Comparison of ENCODE assay signal across 17 mouse cellular contexts in genomic region chr3:123526313-123527067, GRCm38 (mm10).
DNase-seq lines count a peak whose midpoint lies in the region; ATAC-seq and TF ChIP-seq lines count a peak whose summit lies in the region.
"Had no signal": no experiment of that assay in that cellular context is flagged by ENCODE, and none has a peak within 500 bp of the region (broad histone marks: within the 10 kb centered on the region; RNA-seq: fewer than 3 reads in every experiment).

No protein-coding gene starts in this region.

- no peak overlapping the region for H3K4me3 ChIP-seq in forebrain, embryonic 14.5 days (ENCODE audit: low read depth, low read length)
- H3K4me3 ChIP-seq in forebrain, embryonic 16.5 days (replicated peaks; ENCODE audit: low read length), result no peak overlapping the region
- H3K4me3 ChIP-seq in midbrain, embryonic 14.5 days (replicated peaks; ENCODE audit: low read depth, low read length), result no peak overlapping the region
- no peak overlapping the region for H3K4me3 ChIP-seq in liver, postnatal 0 days (ENCODE audit: low read depth, low read length)
- H3K4me3 ChIP-seq: heart, embryonic 15.5 days; hindbrain, embryonic 12.5 days; intestine, embryonic 15.5 days; kidney, embryonic 15.5 days; liver, embryonic 12.5 days; lung, embryonic 15.5 days had no signal

- ATAC-seq in forebrain, embryonic 14.5 days, result no peak; the same call in 1 of the 2 replicates
- no peak for ATAC-seq in forebrain, embryonic 16.5 days
- peak; percentile 61; the same call in 1 of the 2 replicates for ATAC-seq in midbrain, embryonic 14.5 days (ENCODE audit: low FRiP score, low TSS enrichment)
- no peak for ATAC-seq in liver, postnatal 0 days
- ATAC-seq: intestine, embryonic 15.5 days; liver, embryonic 12.5 days had no signal

- TF ChIP-seq EP300 in liver, postnatal 0 days (IDR thresholded peaks at IDR 0.05; ENCODE audit: low read depth), result no peak

- 0 out of 2 replicates have a peak, but pooled peaks cover 4% of the 10 kb centered on the region for H3K36me3 ChIP-seq in forebrain, embryonic 14.5 days (ENCODE audit: control insufficient read depth, insufficient read depth, low read length)
- H3K36me3 ChIP-seq in forebrain, embryonic 16.5 days (ENCODE audit: control insufficient read depth, insufficient read depth), result no peaks in the 10 kb centered on the region
- no peaks in the 10 kb centered on the region; the same call in 1 of the 2 replicates for H3K36me3 ChIP-seq in midbrain, embryonic 14.5 days (ENCODE audit: control insufficient read depth, insufficient read depth, low read length)
- H3K36me3 ChIP-seq in liver, postnatal 0 days (replicated peaks; ENCODE audit: insufficient read depth, low read length), result no peaks in the 10 kb centered on the region
- H3K36me3 ChIP-seq: heart, embryonic 15.5 days; hindbrain, embryonic 12.5 days; intestine, embryonic 15.5 days; kidney, embryonic 15.5 days; liver, embryonic 12.5 days; lung, embryonic 15.5 days had no signal

- H3K4me1 ChIP-seq in forebrain, embryonic 14.5 days (ENCODE audit: control insufficient read depth, insufficient read depth, low read length), result no peaks in the 10 kb centered on the region
- peaks cover 7% of the 10 kb centered on the region; the same call in 1 of the 2 replicates for H3K4me1 ChIP-seq in forebrain, embryonic 16.5 days (replicated peaks; ENCODE audit: control insufficient read depth, insufficient read depth, low read length)
- 0 out of 2 replicates have a peak, but pooled peaks cover 2% of the 10 kb centered on the region for H3K4me1 ChIP-seq in midbrain, embryonic 14.5 days (ENCODE audit: control insufficient read depth, insufficient read depth, low read length)
- no peaks in the 10 kb centered on the region for H3K4me1 ChIP-seq in liver, postnatal 0 days (ENCODE audit: insufficient read depth)
- H3K4me1 ChIP-seq: heart, embryonic 15.5 days; hindbrain, embryonic 12.5 days; intestine, embryonic 15.5 days; kidney, embryonic 15.5 days; liver, embryonic 12.5 days; lung, embryonic 15.5 days had no signal

- H3K27ac ChIP-seq in forebrain, embryonic 14.5 days (ENCODE audit: low read depth, low read length), result no peak overlapping the region
- no peak overlapping the region for H3K27ac ChIP-seq in forebrain, embryonic 16.5 days (ENCODE audit: low read length)
- H3K27ac ChIP-seq in midbrain, embryonic 14.5 days (replicated peaks; ENCODE audit: low read depth, low read length), result no peak overlapping the region; the same call in 1 of the 2 replicates
- no peak overlapping the region for H3K27ac ChIP-seq in liver, postnatal 0 days (ENCODE audit: low read depth)
- H3K27ac ChIP-seq: heart, embryonic 15.5 days; hindbrain, embryonic 12.5 days; intestine, embryonic 15.5 days; kidney, embryonic 15.5 days; liver, embryonic 12.5 days; lung, embryonic 15.5 days; stomach, postnatal 0 days had no signal

- DNase-seq in forebrain, embryonic 14.5 days (ENCODE audit: low spot score), result peak; percentile 36
- peak; percentile 29 for DNase-seq in cerebellum, adult 11 months
- peak; percentile 65 for DNase-seq in cerebellum, adult 9-11 months
- peak; percentile 35 for DNase-seq in midbrain, embryonic 14.5 days
- no peak for DNase-seq in liver, postnatal 0 days
- no peak for DNase-seq in frontal cortex, adult 2 months (ENCODE audit: extremely low spot score in 1 of 2, low spot score in 1 of 2)
- DNase-seq: adrenal gland, postnatal 36 days; heart, adult 18-20 months; right cerebral cortex, postnatal 25 days had no signal

- no peak overlapping the region for H3K9ac ChIP-seq in forebrain, embryonic 14.5 days (ENCODE audit: low read length)
- no peak overlapping the region for H3K9ac ChIP-seq in forebrain, embryonic 16.5 days (replicated peaks; ENCODE audit: low read depth, low read length)
- no peak overlapping the region for H3K9ac ChIP-seq in midbrain, embryonic 14.5 days (replicated peaks; ENCODE audit: low read length)
- H3K9ac ChIP-seq in liver, postnatal 0 days (replicated peaks), result no peak overlapping the region
- H3K9ac ChIP-seq: heart, embryonic 15.5 days; hindbrain, embryonic 12.5 days; intestine, embryonic 15.5 days; kidney, embryonic 15.5 days; liver, embryonic 12.5 days; lung, embryonic 15.5 days had no signal

- no peaks in the 10 kb centered on the region for H3K9me3 ChIP-seq in forebrain, embryonic 14.5 days (replicated peaks; ENCODE audit: control insufficient read depth, low read length)
- no peaks in the 10 kb centered on the region for H3K9me3 ChIP-seq in forebrain, embryonic 16.5 days (ENCODE audit: control insufficient read depth, low read length)
- no peaks in the 10 kb centered on the region for H3K9me3 ChIP-seq in midbrain, embryonic 14.5 days (ENCODE audit: control insufficient read depth, low read length)
- no peaks in the 10 kb centered on the region for H3K9me3 ChIP-seq in liver, postnatal 0 days (ENCODE audit: low read length)
- H3K9me3 ChIP-seq: heart, embryonic 15.5 days; hindbrain, embryonic 12.5 days; intestine, embryonic 15.5 days; kidney, embryonic 15.5 days; liver, embryonic 12.5 days; lung, embryonic 15.5 days had no signal

- no peak for TF ChIP-seq CTCF in liver, postnatal 0 days (IDR thresholded peaks at IDR 0.05; ENCODE audit: low read depth)

- H3K4me2 ChIP-seq in forebrain, embryonic 14.5 days (ENCODE audit: low read length), result no peak overlapping the region
- H3K4me2 ChIP-seq in forebrain, embryonic 16.5 days (ENCODE audit: low read length), result no peak overlapping the region
- H3K4me2 ChIP-seq in midbrain, embryonic 14.5 days (ENCODE audit: low read length), result no peak overlapping the region
- no peak overlapping the region for H3K4me2 ChIP-seq in liver, postnatal 0 days (ENCODE audit: low read depth, low read length)
- H3K4me2 ChIP-seq: heart, embryonic 15.5 days; hindbrain, embryonic 12.5 days; intestine, embryonic 15.5 days; kidney, embryonic 15.5 days; liver, embryonic 12.5 days; lung, embryonic 15.5 days had no signal

- WGBS in forebrain, embryonic 14.5 days, result 50% methylated on average over 11 of the region's 11 CpGs
- 49% methylated on average over 11 of the region's 11 CpGs for WGBS in forebrain, embryonic 16.5 days
- WGBS in midbrain, embryonic 14.5 days, result 25% methylated on average over 11 of the region's 11 CpGs
- whole genome bisulfite sequencing in liver, postnatal 0 days (ENCODE audit: insufficient replicate concordance), result 72% methylated on average over 11 of the region's 11 CpGs

- H3K27me3 ChIP-seq in forebrain, embryonic 14.5 days (replicated peaks; ENCODE audit: control insufficient read depth, insufficient read depth, low read length), result no peaks in the 10 kb centered on the region
- H3K27me3 ChIP-seq in forebrain, embryonic 16.5 days (replicated peaks; ENCODE audit: control insufficient read depth, insufficient read depth, low read length), result no peaks in the 10 kb centered on the region
- no peaks in the 10 kb centered on the region for H3K27me3 ChIP-seq in midbrain, embryonic 14.5 days (ENCODE audit: control insufficient read depth, insufficient read depth, low read length)
- no peaks in the 10 kb centered on the region for H3K27me3 ChIP-seq in liver, postnatal 0 days (ENCODE audit: insufficient read depth, low read length)
- H3K27me3 ChIP-seq: heart, embryonic 15.5 days; hindbrain, embryonic 12.5 days; intestine, embryonic 15.5 days; kidney, embryonic 15.5 days; liver, embryonic 12.5 days; lung, embryonic 15.5 days had no signal

Comparison
In these comparisons a context has a peak if more than half of its experiments do, and no peak if none do; other contexts are left out.
1. DNase-seq: peak in forebrain, embryonic 14.5 days (single experiment), cerebellum, adult 11 months (single experiment), cerebellum, adult 9-11 months (single experiment) and midbrain, embryonic 14.5 days (single experiment); none in liver, postnatal 0 days (single experiment) and frontal cortex, adult 2 months (0 of 2).